Mouse (Mus musculus) liver, adult 2 months (tissue): ENCODE results near the gene Fbrsl1. TPM values are rescaled to one million over a fixed set of nuclear protein-coding genes. Genes with fewer than 3 reads are reported as not detected.
A peak's percentile ranks its signal among the peaks of the same experiment; 100 is the strongest.

ENCODE experiments used
- DNase-seq: peaks from one replicate; pipeline ENCODE4 v3.0.0-alpha.2; 2011; ENCODE audit warnings: low read depth, low spot score; ENCODE audit errors: extremely low read depth
- H3K27ac ChIP-seq: fragments of 200-500 bp; replicated peaks from 2 replicates; pipeline ENCODE4 v1.5.1; 2012; ENCODE audit warnings: low read depth, mild to moderate bottlenecking, control low read depth, inconsistent platforms, low read length; ENCODE audit not compliant: insufficient read depth
- H3K27me3 ChIP-seq: fragments of 200-500 bp; 2 replicates; pipeline ENCODE4 v1.6.1; 2012; ENCODE audit warnings: mild to moderate bottlenecking, moderate library complexity, low read length, inconsistent platforms; ENCODE audit not compliant: control insufficient read depth, insufficient read depth
- H3K36me3 ChIP-seq: fragments of 200-500 bp; 2 replicates; pipeline ENCODE4 v1.6.1; 2012; ENCODE audit warnings: low read length, inconsistent platforms; ENCODE audit not compliant: control insufficient read depth, insufficient read depth
- H3K4me1 ChIP-seq: fragments of 200-500 bp; 2 replicates; pipeline ENCODE4 v1.6.1; 2011; ENCODE audit warnings: low read length; ENCODE audit not compliant: control insufficient read depth, insufficient read depth
- H3K4me3 ChIP-seq: fragments of 200-500 bp; 2 replicates; pipeline ENCODE4 v1.5.1; 2011; ENCODE audit warnings: low read depth, mild to moderate bottlenecking, control low read depth, low read length, moderate library complexity; ENCODE audit not compliant: insufficient read depth
- H3K79me2 ChIP-seq: fragments of 200-500 bp; 2 replicates; pipeline ENCODE4 v1.6.1; 2012; ENCODE audit warnings: inconsistent platforms, mild to moderate bottlenecking, low read length, moderate library complexity; ENCODE audit not compliant: control insufficient read depth, insufficient read depth
- H3K9ac ChIP-seq: fragments of 200-500 bp; 2 replicates; pipeline ENCODE4 v1.6.1; 2012; ENCODE audit warnings: low read depth, mild to moderate bottlenecking, control low read depth, inconsistent platforms, low read length
- CTCF ChIP-seq: fragments of 200-500 bp; IDR thresholded peaks from 2 replicates; pipeline ENCODE4 v1.5.1; 2011; ENCODE audit warnings: low read depth, low read length, control low read depth
- POLR2A ChIP-seq: fragments of 200-500 bp; IDR thresholded peaks from 2 replicates; pipeline ENCODE4 v1.6.1; 2011; ENCODE audit warnings: low read length, control low read depth; ENCODE audit not compliant: insufficient read depth; ENCODE audit errors: extremely low read depth
- WGBS: fragments of 180-500 bp; shearing (Covaris S2); methylation state at CpG from one replicate; pipeline ENCODE4 v1.1.7; 2018; 5-methylcytosine and 5-hydroxymethylcytosine counted together
- polyA plus RNA-seq: library from polyadenylated mRNA; depleted of rRNA; stranded (reverse); fragments of >200 nt; gene quantifications from 2 replicates; pipeline ENCODE4 v1.2.3, GENCODE M21; 2012
- total RNA-seq: library from RNA; depleted of rRNA; stranded (reverse); fragments of >200 nt; gene quantifications from 2 replicates; pipeline ENCODE4 v1.2.3, GENCODE M21; 2014

Gene Fbrsl1
- total and polyA plus RNA-seq, 2 experiments = 4.9 to 29.8 TPM

DNA sequence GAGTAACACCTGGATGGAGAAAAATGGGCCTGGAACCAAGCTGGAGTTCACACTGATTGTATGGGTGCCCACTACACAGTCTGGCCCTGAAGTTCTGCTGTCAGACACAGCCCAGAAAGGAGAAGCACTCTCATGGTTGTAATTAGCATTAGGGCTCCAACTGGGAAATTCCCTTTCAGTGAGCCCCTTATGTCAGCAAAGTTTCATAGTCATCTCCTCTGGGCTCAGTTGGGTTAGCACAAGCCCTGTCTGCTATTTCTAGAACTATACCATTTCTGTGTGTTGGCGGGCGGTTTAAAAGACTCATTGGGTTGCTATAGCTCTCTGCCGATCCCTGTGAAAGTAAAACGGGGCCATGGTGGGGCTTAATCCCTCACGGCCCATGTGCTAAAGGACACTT lies 24.1 kb downstream of the Fbrsl1 start:
- no peaks in the 10 kb centered on the region for H3K4me1 ChIP-seq
- peaks cover 13% of the 10 kb centered on the region for H3K79me2 ChIP-seq
- no peak overlapping the region for H3K4me3 ChIP-seq
- H3K27ac ChIP-seq = no peak overlapping the region
- 87% methylated on average over 5 of the region's 5 CpGs for WGBS
- no peaks in the 10 kb centered on the region for H3K27me3 ChIP-seq
- TF ChIP-seq CTCF (no peak), POLR2A (no peak)
- H3K36me3 ChIP-seq = no peaks in the 10 kb centered on the region
- DNase-seq = no peak
- no peak overlapping the region for H3K9ac ChIP-seq

DNA sequence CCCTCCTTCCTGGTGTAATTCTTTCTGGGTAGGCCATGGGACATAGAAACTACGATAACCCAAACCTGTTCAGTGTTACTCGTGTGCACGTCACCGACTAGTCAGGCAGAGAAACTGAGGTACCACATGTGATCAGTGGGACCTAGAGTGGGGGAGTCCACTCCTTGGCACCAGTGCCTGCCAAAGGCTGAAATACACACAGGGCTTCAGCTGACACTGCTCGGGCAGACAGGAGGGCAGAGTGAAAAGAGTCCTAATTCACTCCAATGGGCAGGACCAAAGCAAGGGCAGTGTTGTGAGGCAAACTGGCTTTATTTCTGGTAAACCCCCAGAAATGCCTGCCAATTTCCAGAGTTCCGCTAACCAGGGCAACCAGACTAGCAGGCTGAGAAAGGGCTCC lies 26.9 kb downstream of the Fbrsl1 start:
- no peaks in the 10 kb centered on the region for H3K36me3 ChIP-seq
- TF ChIP-seq POLR2A (no peak), CTCF (no peak)
- peak; percentile 49 for DNase-seq
- WGBS = 88% methylated on average over 6 of the region's 6 CpGs
- H3K4me1 ChIP-seq = no peaks in the 10 kb centered on the region
- no peak overlapping the region for H3K4me3 ChIP-seq
- peaks cover 5% of the 10 kb centered on the region for H3K79me2 ChIP-seq
- no peak overlapping the region for H3K27ac ChIP-seq
- no peak overlapping the region for H3K9ac ChIP-seq
- no peaks in the 10 kb centered on the region for H3K27me3 ChIP-seq

DNA sequence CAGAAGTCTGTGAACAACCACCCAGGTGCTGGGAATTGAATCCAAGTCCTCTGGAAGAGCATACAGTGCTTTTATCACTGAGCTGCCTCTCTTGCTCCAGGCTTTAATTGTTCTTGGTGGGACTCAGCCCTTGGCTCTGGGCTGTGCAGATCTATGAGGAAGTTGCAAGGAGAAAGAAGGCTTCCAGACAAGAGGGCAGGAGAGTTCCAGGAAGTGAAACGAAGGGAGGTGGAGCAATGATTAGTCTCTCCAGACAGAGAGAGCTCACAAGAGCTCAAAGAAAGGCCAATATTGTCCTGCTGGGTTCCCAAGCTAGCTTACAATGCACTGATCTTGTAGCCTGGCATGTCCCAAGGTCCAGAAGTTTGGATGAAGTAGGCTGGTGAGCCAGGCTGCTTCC lies 27.4 kb downstream of the Fbrsl1 start:
- no peak for DNase-seq
- Histone ChIP-seq H3K4me1 (no peaks in the 10 kb centered on the region), H3K36me3 (no peaks in the 10 kb centered on the region), H3K9ac (no peak overlapping the region), H3K27ac (no peak overlapping the region), H3K79me2 (peaks cover 5% of the 10 kb centered on the region), H3K27me3 (no peaks in the 10 kb centered on the region), H3K4me3 (no peak overlapping the region)
- TF ChIP-seq CTCF (no peak), POLR2A (no peak)
- WGBS = 68% methylated on average over 1 of the region's 1 CpGs

DNA sequence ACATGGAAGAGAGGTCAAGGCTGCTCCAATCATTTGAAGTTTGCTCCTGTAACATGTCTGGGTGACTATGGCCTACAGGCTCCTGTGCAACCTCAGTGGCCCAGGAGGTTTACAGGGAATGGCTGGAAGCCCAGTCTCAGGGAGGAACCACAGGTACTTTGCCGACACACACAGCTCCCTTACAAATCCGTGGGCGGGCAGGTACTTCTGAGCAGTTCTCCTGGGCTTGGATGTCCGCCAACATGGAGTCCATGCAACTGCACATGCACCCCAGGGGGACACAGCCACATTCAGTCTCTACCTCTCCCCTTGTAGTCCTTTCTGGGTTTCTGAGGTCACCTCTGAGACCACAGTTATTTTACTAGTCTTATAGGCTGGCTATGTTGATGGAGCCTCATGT lies 28.1 kb downstream of the Fbrsl1 start:
- no peaks in the 10 kb centered on the region for H3K4me1 ChIP-seq
- peaks cover 5% of the 10 kb centered on the region for H3K79me2 ChIP-seq
- WGBS = 62% methylated on average over 4 of the region's 4 CpGs
- no peaks in the 10 kb centered on the region for H3K27me3 ChIP-seq
- TF ChIP-seq POLR2A = no peak
- no peak for TF ChIP-seq CTCF
- no peak overlapping the region for H3K9ac ChIP-seq
- DNase-seq = no peak
- H3K36me3 ChIP-seq = no peaks in the 10 kb centered on the region
- no peak overlapping the region for H3K27ac ChIP-seq
- no peak overlapping the region for H3K4me3 ChIP-seq

DNA sequence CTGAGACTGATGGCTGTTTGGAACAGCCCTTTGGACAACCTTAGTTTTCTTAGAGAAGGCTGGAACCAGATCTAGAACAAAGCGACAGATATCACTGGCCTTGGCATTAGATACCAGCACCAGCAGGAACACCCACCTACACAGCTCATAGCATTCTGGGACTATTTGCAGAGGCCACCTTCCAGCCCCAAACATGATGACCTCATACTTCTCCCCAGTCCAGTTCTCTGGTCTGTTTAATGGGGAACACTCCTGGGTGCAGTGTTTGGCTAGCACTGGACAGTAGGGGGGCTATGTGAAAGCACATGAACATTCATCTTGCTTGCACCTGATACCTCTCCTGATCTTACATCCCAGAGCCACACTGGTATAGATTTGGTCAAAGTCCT lies 29.8 kb downstream of the Fbrsl1 start:
- H3K27ac ChIP-seq = no peak overlapping the region
- no peak for TF ChIP-seq CTCF
- TF ChIP-seq POLR2A = no peak
- no peak overlapping the region for H3K9ac ChIP-seq
- H3K27me3 ChIP-seq = no peaks in the 10 kb centered on the region
- WGBS = 39% methylated on average over 1 of the region's 1 CpGs
- peaks cover 5% of the 10 kb centered on the region for H3K79me2 ChIP-seq
- no peak for DNase-seq
- H3K4me3 ChIP-seq = no peak overlapping the region
- H3K36me3 ChIP-seq = 0 out of 2 replicates have a peak, but pooled peaks cover 3% of the 10 kb centered on the region
- H3K4me1 ChIP-seq = no peaks in the 10 kb centered on the region

DNA sequence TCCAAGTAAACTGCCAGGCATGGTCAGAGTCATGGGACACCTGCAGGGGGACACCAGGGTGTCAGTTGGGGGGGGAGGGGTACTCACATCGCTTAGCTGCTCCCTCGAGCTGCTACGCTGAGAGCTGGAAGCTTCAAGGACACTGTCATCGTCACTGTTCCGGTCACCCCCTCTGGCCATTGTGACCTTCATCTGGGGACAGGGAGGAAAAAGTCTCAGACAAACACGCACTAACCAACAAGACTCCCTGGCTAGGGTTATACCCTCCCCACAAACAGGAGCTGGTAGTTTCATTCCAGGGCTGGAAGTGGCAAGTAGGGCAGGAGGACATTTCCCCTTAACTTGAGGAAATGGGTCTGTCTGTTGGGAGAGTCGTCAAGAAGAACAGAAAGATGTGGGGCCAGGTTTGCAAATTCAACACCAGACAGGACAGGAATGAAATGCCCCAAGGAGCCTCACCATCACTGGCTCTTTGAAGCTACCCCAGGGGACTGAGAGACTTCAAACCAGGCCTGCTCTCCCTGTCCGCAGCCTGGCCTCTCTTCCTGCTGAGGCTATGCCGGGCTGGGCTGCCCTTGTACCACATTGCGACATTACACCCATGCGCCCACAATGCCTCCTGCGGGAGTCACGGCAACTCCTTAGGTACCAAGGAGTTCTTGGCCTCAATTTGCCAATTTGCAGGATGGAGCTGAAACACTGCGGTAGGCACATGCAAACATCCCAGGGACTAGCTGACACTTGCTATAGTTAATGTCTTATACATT lies 30.4 kb downstream of the Fbrsl1 start:
- H3K4me1 ChIP-seq = no peaks in the 10 kb centered on the region
- no peak overlapping the region for H3K9ac ChIP-seq
- H3K79me2 ChIP-seq = peaks cover 3% of the 10 kb centered on the region; the same call in 1 of the 2 replicates
- H3K4me3 ChIP-seq = no peak overlapping the region
- no peaks in the 10 kb centered on the region for H3K27me3 ChIP-seq
- H3K36me3 ChIP-seq = 0 out of 2 replicates have a peak, but pooled peaks cover 3% of the 10 kb centered on the region
- no peak for DNase-seq
- no peak overlapping the region for H3K27ac ChIP-seq
- WGBS = 68% methylated on average over 14 of the region's 14 CpGs
- TF ChIP-seq CTCF (no peak), POLR2A (no peak)
